Mouse (Mus musculus): ENCODE measurements at regions not wholly inside any gene's neighbourhood (a gene's known extent, or its start where the extent isn't known, plus 50 kb on each side); places are given as distances from the start of the nearest gene placed in this dataset.

DNA sequence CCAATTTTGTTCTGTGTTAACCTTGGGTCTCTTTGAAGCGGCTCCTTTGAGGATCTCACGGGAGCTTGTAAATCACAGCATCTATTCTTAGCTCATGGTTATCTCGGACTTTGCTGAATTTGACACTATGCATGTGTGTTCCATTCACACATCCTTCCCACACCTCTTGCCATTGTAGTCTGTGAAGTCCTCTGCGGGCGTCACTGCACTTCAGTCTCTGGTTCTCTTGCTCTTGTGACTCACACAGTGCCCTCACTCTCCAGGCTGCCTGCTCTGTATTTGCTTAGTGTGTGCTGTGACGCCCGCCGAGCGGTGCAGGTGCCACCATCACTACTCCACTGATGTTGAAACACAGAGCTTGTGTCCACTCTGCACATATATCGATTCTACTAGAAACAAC lies 1271.2 kb downstream of the Synb start:
- intact Hi-C loops (cut with DNase I), result no loop called here

DNA sequence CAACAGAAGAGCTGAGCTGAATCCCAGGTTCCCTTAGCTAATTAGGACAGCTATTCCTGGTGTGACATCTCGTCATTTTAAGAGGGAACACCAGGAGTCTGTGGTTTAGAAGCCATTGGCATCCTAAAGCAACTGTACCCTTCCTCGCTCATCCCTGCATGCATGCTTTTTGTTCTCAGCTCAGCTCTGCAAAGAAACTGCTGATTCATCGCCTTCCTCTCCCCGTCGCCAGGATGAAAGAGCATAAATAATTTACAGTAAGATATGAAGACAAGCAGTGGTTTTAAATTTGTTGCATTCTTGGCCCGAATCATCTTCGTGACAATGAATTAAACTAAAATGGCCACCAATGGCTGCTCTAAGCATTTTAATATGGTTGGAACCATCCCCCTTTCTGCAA lies 1272.9 kb downstream of the Synb start:
- intact Hi-C loops (cut with DNase I), result no loop called here

DNA sequence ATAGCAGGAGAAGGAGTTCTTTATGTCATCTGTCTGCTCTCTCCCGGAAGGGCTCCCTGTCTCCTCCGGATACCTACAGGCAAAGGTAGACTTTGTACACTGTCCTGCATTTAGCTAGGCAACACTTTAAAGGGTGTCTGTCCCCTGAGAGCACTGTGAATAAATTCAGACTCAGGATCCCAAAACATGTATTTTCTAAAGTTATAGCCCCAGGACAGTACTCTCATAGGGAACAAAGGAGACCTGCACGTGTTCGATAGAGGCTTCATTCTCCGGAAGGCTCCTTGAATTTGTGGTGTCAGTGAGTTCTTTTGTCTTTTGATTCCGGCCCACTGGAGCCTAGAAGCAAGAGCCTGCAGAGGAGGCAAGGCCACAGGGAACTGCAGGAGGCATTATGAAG lies 1273.3 kb downstream of the Synb start:
- intact Hi-C loops (cut with DNase I), result no loop called here

DNA sequence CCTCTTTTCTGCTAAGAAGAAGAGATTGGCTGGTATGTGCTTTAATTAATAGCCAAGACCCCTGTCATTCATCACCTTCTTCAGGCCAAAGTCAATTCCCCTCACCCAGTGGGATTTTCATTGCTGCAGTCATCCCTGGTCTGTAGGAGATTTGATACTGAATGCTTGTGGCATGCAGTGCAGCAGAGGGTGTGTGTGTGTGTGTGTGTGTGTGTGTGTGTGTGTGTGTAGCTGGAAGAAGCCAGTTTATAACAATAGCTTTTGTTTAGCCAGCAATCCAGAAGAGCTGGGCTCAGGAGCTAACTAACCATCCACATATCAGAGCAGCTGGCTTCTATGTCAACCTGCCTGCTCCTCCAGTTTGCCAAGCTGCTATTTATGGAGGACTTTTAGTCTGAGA lies 1275.4 kb downstream of the Synb start:
- intact Hi-C loops (cut with DNase I), result no loop called here

DNA sequence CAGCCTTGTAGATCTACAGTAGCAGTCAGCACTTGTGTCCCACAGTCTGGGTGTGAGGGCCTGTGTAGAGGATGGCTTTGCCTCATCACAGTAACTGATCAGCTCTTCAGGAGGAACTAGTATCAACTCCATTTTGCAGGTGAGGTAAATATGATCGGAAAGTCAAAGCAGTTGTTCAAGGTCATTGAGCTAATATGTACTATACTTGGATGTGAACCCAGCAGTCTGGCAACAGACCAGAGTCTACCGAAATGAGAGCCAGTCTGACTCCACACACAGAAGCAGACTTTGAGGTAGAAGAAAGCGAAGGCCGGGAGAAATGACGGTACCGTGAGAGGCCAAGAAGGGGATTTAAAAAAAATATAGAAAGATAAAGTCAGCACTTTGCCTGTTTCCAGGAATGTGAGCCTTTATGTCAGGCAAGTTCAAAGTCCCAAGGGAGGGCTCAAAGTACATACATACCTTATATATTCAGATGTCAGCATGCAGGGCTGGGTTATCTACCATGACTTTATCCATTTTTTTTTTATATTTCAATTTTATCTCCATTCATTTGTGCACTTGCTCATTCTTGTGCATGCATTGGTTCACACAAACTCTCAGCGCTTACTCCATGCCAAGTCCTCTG lies 1297.2 kb downstream of the Synb start:
- intact Hi-C loops (cut with DNase I), result loop anchor here (10.0 kb wide), 1 partner anchor 498 kb away; no protein-coding TSS in a partner anchor

DNA sequence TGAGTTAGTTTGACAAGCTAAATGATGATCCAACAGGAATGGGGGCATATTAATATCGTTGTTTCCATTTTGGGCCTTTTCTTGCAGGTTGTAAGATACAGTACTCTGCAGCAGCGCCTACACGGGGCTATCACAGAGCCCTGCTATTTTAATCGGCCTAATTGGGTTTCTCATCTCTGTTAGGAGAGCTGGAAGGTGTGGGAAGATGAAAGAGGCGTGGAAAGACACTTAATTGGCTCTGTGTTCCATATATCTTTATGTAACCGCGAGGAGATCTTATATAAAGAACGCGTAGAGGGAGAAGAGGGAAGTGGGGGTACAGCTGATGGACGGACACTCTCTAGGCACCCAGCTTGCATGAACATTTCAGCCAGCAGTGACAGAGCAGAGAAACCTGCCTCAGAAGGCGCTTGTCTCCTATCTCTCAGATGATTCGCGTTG lies 1300.5 kb downstream of the Synb start:
- intact Hi-C loops (cut with DNase I), result loop anchor here (1.0 to 10.0 kb wide), 3 partner anchors 74 to 501 kb away; no protein-coding TSS in a partner anchor

DNA sequence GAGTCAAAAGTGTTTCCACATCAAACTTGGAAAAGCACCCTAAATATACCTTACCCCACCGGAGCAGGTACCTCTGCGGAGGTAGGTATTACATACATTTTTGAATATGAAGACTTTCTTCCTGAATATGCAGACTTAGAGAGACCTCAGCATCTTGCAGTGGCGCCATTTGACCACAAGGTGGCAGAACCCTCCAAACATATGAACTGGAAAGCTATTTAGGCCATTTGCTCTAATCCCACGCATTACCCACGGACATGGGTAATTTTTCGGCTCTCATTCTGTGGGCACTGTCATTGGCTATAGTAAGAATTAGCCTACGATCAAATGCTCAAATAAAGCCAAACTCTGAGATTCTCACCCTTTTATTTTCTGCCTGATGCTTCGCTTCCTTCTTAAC lies 1301.0 kb downstream of the Synb start:
- intact Hi-C loops (cut with DNase I), result loop anchor here (1.0 to 10.0 kb wide), 3 partner anchors 74 to 502 kb away; no protein-coding TSS in a partner anchor

DNA sequence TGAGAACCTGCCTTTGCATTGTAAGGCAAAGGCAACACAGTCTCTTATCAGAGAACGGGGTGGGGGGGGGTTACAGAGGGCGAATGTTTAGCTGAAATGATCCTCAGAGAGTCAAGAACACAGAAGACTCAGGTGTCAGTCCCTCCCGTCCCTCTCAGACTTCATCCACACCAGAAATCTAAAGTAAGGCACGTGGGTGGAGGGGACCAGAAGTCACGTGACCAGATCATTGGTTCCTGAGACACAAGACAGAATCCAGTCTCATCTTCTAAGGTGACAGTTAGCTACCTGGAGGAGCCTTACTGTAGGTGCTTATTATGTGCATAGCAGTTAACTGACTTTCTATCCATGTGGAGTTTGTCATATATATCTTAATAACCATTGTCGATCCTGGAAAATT lies 1302.0 kb downstream of the Synb start:
- intact Hi-C loops (cut with DNase I), result loop anchor here (5.0 to 10.0 kb wide), 2 partner anchors 75 to 503 kb away; no protein-coding TSS in a partner anchor

DNA sequence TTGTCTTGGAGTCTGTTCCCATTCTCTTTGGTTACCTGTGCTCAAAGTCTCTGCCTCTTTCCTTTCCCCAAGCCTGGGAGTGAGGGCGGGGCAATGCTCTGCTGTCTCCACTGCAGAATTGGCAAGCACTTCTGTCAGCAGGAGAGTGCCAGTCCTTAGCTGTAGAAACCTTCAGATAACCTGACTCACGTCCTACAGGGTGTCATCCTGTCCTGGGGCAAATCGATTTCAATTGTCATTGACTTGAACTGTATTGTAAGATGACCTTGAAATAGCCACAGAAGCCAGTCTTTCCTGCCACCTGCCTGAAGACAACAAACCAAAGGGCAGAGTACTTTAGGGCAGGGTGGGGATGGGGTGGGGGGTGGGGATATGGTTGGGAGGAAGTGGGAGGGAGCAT lies 1303.8 kb downstream of the Synb start:
- intact Hi-C loops (cut with DNase I), result loop anchor here (5.0 to 10.0 kb wide), 2 partner anchors 77 to 505 kb away; no protein-coding TSS in a partner anchor

Measured in adrenal gland (tissue).